Comparison of ENCODE assay signal across 8 mouse cellular contexts in genomic region chr16:8470603-8471481, GRCm38 (mm10). TPM values are rescaled to one million over a fixed set of nuclear protein-coding genes. Genes with fewer than 3 reads are reported as not detected.
DNase-seq lines count a peak whose midpoint lies in the region; ATAC-seq lines count a peak whose summit lies in the region.

Gene Mettl22 (plus strand): TSS chr16:8470788.

- H3K4me3 ChIP-seq in lung, embryonic 16.5 days (ENCODE audit: low read length), result peak within 1 kb of the TSS; percentile 68

- no peaks in the 10 kb centered on the region for H3K36me3 ChIP-seq in lung, embryonic 16.5 days (ENCODE audit: control insufficient read depth, insufficient read depth, low read length)

- WGBS in lung, embryonic 16.5 days, result under 1% methylated on average over 46 of the region's 48 CpGs

- H3K27ac ChIP-seq in lung, embryonic 16.5 days (ENCODE audit: low read length), result peak within 1 kb of the TSS; percentile 83

- peak within 1 kb of the TSS; percentile 76 for H3K9ac ChIP-seq in lung, embryonic 16.5 days (ENCODE audit: low read length)

- peaks cover 2% of the 10 kb centered on the region; the same call in 1 of the 2 replicates for H3K4me1 ChIP-seq in lung, embryonic 16.5 days (replicated peaks; ENCODE audit: control insufficient read depth, insufficient read depth, low read length)

- no peaks in the 10 kb centered on the region for H3K9me3 ChIP-seq in lung, embryonic 16.5 days (ENCODE audit: control insufficient read depth, low read length)

- H3K27me3 ChIP-seq in lung, embryonic 16.5 days (ENCODE audit: control insufficient read depth, insufficient read depth, low read depth, low read length), result no peaks in the 10 kb centered on the region

- peak; percentile 76 for DNase-seq in MEL-GATA-1-ER (ENCODE audit: extremely low read depth, low read depth)
- peak; percentile 90 for DNase-seq in cerebellum, adult 8-10 months
- peak; percentile 94 for DNase-seq in forelimb bud, embryonic 11.5 days (ENCODE audit: low read depth, low spot score)
- DNase-seq in layer of hippocampus, adult 9-10 months (ENCODE audit: low spot score), result peak; percentile 72
- peak; percentile 82 for DNase-seq in ovary, postnatal 10 days (ENCODE audit: low spot score)
- DNase-seq in thymus, postnatal 10 days (ENCODE audit: low spot score in 2 of 2), result peak; percentile 83 to 88

- H3K4me2 ChIP-seq in lung, embryonic 16.5 days (ENCODE audit: low read depth, low read length), result peak within 1 kb of the TSS; percentile 67

- ATAC-seq in hematopoietic stem cell, adult 5-6 weeks (replicated peaks in 1 of 2; ENCODE audit: insufficient read depth in 1 of 2, low FRiP score in 2 of 2, low TSS enrichment in 1 of 2, low read depth in 1 of 2, poor library complexity in 2 of 2, severe bottlenecking in 2 of 2), result peak; percentile 88 to 91
- ATAC-seq in lung, embryonic 16.5 days (ENCODE audit: low read depth), result peak; percentile 99

RNA-seq across cellular contexts. Expression of gene Mettl22, which starts in this region (rescaled TPM):
- 14.8 and 40.5 TPM in 2 replicates for total RNA-seq in hematopoietic stem cell, adult 5-6 weeks (2017)
- 13.9 and 14.8 TPM in 2 replicates for polyA plus RNA-seq in lung, embryonic 16.5 days (2015; fragmentation: Nextera tagmentation; extraction: Ambion mirVana)

Comparison
In these comparisons a context has a peak if more than half of its experiments do, and no peak if none do; other contexts are left out.
1. Peak in every context shown above with its lines: DNase-seq, ATAC-seq, H3K4me3 ChIP-seq and H3K27ac ChIP-seq.